Mouse (Mus musculus) kidney, postnatal 36 days (tissue): ENCODE measurements around the gene Gk5.
A peak's percentile ranks its signal among the peaks of the same experiment; 100 is the strongest.
"Not testable (repeated sequence)": the region's sequence is repeated elsewhere in the genome, so short reads cannot be mapped to it uniquely, and the experiment has no call there.

Source experiments
- DNase-seq, 2 experiments: peaks; one replicate each; pipeline ENCODE4 v3.0.0; 2021 to 2022; ENCODE audit warnings: mixed read lengths in 2 of 2

The Gk5 gene

DNA sequence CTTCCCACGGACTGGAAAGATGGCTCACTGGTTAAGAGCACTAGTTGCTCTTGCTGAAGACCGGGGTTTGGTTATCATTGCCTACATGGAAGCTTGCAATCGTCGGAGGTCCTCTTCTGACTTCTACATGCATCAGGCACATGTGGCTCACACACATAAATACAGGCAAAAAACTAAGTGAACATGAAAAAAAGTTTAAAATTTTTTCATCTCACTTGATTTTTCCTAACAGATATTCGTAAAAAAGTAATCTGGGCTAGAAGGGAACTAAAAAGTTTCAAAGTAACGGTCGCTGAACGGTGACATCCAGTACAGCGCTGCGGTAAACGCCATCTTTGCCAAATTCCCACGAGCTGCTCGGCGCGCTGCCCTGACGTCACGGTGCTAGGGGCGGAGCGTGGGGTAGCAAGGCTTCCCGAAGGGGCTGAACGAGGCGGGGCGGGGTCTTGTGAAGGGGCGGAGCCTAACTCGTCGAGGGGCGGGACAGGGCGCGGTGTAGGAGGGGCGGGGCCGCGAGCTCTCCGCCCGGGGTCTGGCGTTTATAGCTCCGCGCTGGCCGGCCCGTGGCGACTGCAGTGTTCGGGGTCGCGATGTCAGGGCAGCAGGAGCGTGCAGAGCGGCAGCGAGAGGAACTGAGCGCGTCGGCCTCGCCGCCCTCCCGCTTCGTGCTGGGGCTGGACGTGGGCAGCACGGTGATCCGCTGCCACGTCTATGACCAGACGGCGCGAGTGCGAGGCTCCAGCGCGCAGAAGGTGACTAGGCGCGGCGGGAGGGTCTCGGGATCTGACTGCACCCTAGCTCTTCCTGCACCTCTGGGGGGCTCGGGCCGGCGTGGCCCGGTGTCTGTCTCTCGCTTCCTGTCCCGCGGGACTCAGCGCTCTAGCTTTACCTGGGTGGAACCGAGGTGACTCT, at the start of gene Gk5:
Gene Gk5, plus strand, starts transcription at position 502 of the 912 bp plus-strand sequence.
- DNase-seq: peak; percentile 96 to 100

DNA sequence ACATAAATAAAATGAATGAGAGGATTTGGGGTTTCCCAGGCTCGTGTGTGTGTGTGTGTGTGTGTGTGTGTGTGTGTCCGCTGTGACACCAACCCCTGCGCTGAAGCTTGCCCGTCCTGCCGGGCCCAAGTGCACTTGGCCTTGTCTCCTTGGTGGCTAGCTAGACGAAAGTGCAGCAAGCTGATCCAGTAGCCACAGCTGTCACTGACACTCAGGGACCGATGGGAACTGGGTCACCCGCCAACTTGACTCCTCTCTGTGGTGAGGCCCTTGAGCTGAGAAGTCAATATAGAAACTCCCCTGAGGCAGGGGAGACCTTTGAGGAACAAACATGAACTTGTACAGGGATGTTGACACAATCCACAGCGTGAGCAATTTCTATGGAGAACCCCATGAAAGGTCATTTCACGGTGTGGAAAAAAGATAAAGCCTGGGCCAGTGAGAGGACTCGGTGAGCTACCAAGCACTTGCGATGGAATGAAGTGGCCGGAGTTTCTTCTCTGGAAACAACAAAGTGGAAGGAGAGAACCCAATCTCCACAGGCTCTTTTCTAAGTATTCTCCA, 40.3 kb upstream of the Gk5 start:
- DNase-seq: no peak

DNA sequence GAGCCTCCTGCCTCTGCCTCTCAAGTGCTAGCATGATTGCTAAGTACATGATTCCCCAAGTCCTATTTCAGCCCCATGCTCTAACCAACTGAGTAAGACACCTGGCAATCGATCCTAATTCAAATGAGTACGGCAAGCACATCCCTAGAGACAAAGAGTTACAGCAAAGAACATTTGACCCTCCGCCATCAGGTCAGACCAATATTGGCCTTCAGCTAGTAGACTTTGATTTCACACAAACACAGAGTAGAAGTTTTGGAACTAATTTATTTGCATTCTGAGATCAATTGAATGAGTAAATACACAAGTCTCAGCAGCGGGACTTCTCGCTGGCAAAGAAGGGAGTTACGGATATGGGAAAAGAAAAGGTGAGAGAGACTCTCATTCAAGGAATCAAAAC, 33.9 kb upstream of the Gk5 start:
- DNase-seq: no peak

DNA sequence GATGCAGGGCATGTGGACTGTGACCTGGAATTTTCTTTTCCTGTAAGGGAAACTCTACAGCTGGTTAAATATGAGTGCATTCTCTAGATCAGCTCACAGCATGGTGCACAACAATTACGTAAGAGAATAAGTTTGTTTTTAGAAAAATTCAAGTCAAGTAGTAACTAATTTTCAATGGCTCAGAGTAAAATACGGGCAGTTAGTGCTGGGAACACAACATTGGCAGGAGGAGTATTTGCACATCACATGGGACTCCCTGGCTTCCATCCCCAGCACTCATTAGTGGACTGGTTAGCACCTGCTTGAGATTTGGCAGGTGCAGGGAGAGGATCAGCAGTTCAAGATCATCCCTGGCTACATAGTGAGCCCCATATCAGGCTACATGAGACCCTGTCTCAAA, 31.5 kb upstream of the Gk5 start:
- DNase-seq: peak; percentile 32 to 46

DNA sequence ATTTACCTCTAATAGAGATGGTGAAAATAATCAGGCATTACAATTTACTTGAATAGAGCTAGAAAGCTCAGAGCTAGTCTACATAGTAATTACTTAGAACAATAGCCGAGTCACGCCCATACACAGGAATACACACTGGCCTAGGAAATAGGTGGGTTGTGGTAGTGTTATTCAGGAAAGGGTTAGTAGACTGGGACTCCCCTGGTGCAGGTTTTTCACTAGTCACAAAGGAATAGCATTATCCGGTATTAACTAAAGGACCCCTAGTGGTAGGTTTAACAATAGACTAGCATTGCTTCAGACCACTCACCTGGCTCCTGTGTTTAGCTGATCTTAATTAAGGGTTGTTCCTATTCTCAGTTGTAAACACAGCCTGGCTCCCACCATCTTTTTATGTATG, 30.7 kb upstream of the Gk5 start:
- DNase-seq: not testable (repeated sequence)

DNA sequence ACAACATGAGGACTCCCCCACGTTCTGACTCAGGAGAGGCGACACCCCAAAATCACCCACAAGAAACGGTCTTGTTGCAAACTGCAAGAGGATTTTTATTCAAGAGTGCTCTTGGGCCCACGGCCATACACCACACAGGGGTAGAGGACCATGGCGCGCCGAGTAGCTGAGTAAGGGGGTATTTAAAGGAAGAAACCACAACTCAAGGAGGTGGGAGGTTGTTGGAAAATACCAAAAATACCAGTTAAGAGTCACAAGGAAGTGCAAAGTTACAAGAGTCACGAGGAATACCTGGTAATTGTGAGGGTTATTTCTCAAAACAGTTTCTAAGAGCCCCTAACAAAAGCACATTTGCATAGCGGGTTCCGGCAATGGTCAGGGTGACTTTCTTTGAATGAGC, 26.5 kb upstream of the Gk5 start:
- not testable (repeated sequence) for DNase-seq

DNA sequence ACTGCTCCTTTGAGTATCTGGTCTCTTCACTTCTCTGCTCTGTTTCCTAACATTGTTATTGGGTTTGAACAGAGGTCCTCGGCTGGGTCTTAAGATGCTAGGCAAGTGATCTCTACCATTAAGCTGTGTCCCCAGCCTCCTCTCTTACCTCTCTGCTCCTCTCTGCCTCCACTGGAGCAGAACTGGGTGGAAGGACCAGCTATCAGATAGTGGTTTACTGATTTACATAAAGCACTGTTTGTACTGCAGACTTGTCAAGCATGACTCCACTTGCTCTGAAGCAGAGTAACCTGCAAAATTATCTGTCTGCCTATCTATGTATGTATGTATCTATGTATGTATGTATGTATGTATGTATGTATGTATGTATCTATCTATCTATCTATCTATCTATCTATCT, 25.9 kb upstream of the Gk5 start:
- peak; percentile 36 to 57 for DNase-seq

DNA sequence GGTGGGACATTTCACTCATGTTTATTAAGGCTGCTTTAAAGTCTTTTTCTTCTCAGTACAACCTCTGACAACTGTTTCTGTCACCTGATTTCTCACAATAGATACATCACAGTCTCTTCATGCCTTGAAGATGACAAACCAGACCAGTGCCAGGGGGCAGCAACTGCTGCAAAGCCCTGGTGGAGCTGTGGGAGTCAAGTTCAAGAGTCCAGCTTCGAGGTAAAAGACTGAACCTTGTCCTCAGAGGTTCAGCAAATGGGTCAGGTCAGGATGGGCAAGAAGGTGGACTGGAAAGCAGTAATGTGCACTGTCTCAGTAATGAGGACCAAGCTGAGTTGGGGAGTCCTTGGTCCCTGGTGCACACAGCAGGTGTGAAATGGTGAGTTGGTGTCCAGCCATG, 24.8 kb upstream of the Gk5 start:
- DNase-seq: peak; percentile 68 to 81

DNA sequence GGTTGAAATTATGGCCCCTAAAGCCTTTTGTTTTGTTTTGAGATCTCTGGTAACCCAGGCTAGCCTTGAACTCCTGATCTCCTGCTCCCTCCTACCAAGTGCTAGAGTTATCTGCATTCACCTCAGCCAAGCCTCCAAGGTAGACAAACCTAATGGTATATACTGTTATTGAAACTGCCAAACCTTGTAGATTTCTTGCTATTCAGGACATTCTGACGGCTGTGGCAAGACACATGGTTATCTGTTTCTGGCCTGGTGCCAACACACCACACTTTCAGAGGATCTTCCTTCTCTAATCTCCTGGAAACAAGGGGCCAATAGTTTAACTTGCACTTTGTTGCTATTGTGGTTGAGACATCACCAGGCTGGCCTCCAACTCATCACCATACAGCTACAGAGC, 24.0 kb upstream of the Gk5 start:
- DNase-seq: peak in 1 of 2 experiments; percentile 26

DNA sequence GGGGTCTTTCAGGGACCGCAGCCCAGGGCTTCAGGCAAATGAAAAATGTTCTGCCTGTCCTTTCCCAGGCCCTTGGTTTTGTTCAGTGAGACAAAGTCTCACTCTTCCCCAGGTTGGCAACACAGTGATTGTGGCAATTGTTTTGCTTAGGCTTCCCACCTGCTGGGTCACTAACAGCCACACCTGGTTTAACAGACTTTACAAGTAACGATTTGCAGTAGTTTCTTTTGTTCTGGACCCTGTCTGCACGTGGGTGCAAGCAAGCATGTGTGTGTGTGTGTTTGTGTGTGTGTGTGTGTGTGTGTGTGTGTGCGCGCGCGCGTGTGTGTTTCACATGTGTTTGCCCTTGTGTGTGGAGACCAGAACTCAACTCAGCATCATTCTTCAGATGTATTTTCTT, 16.3 kb upstream of the Gk5 start:
- DNase-seq: no peak

DNA sequence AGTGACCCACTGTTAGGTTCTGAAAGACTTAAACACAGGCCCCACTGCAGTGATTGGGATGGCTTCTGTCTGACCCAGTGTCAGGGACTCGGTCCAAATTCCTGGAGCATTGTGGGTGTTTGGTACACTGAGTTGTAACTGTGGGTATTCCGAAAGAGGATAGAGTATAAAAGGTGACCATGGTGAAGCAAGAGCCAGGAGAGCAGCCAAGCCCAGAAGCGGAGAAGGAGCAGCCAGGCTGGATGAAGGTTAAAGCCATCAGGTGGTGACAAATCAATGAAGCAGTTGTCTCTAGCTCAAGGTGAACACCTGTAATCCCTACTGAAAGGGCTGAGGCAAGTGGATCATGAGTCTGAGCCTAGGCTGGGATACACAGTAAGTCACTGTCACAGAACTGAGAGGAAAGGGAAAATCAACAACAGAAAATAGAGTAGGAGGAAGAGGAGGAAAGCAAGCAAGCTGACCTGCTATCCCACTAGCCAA, 6.2 kb upstream of the Gk5 start:
- no peak for DNase-seq

DNA sequence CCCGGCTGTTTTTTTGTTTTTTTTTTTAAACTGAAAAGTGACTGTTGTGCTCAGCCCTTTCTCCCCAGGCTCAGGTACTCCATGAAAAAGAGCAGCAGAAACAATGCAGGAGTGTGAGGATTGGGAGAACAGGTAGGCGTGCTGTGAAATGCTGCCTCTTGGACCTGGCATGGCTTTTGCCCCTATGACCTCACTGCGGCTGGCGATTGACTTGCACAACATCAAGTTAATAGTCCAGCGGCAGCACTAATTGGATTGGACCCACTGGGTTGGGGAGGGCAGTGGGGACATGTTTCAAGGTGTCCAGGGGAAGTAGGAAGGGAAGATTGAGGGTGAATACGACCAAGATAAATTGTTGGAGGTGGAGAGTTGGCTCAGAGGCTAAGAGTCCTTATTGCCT, 2.4 kb upstream of the Gk5 start:
- DNase-seq: peak; percentile 30 to 72

DNA sequence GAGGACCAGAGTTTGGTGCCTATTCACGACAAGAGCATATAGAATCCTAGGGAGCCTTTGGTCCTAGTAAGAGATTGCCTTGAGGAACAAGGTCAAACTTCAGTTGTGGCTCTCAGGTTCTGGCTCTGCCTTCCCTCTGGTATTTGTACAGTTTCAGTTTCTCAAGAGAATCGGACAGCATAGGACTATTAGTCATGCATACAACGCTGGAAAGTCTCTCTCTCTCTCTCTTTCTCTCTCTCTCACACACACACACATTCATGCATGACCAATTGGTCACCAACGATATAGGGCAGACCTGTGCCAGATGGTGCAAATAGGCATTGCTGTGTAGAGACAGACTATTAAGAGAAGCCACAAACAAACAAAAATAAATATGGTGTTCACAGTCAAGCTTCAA, 946 bp upstream of the Gk5 start:
- no peak for DNase-seq

DNA sequence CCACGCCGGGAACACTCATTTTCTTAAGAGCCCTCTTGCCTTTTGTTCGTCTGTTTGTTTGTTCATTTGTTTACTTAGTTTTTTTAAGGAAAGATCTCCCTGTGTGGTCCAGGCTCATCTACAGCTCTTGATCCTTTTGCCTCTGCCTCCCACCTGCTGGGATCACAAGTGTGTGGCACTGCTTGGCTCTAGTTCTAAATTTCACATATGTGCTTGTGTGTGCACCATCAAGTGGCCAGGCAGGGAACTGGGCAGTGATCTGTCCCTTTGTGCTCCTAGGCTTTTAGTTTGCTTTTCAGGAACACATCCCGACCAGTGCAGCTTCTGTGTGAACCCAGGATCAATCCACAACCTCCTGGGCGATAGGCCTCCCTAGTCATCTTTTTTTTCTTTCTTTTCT, 8.8 kb downstream of the Gk5 start:
- DNase-seq: peak; percentile 19 to 45

DNA sequence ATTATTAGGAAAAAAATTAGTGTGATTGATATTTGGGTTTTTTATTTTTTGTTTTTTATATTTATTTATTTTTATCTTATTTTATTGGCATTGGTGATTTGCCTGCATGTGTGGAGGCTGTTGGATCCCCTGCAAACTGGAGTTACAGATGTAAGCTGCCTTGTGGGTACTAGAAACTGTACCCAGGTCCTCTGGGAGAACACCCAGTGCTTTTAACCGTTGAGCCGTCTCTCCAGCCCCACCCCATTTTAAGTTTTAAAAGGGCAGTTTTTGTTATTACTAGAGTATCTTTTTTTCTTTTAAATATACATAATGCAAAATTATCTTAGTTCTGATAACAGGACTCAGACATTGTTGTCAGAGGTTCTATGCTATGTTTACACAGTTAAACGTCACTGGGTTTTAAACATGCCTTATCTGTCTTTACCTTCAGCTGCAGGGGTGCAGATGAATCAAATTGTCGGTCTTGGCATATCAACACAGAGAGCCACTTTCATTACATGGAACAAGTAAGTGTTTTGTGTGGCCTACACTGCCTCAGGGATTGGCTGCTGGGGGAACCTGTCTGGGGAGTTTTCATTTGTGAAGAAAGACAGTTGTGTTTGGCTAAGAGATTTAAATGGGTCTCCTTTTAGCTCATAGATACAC, 13.9 kb downstream of the Gk5 start:
- no peak for DNase-seq

DNA sequence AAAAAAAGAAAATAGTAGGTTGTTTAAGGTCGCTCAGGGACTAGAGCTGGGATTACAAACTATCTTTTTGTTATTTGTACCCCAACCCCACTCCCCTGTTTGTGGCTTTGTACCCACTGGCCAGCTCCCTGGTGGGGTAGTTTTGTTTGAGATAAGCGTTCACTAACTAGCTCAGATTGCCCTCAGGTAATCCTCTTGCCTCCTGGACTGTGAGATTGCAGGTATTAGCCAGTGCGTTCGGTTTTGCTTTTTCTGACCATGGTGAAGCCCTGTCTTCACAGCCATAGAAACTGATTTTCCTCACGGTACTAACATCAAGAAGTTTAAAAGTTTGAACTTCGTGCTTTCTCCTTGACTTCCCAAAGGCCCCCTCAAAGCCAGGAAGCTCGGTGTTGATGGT, 15.3 kb downstream of the Gk5 start:
- no peak for DNase-seq

DNA sequence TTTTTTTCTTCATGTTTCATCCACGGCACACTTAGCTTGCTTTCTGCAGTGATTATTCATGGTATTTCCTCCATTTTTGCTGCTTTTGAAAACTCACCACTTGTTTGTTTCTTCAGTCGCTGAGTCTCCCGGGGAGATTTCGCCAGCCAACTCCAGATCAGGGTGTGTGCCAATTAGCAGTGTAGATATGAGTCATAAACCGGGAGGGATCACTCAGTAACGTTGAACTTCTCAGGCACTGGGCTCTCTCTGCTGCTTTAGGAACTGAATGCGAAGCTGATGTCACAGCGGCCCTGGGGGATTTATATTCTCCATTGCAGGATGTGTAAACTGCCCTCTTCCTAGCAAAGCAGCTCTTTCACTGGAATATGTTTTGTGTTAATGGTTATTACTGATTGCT, 15.8 kb downstream of the Gk5 start:
- peak; percentile 13 to 21 for DNase-seq

DNA sequence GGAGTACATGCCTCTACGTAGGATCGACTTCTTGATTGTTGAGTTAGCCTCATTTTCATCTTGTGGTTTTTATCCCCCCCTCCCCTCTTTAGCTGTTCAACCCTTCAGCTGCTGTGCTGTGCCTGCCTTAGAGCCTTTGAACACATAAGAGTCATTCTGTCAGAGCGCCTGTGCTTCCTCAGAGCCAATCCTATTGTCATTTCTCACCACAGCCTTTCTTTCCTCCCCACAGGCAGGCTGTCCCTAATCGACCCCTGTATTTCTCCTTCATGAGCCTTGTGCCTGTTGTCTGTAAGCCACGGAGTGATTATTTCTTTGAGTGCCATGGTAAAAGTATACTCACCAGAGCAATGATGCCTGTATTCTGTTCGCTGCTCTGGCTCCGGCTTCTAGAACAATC, 16.3 kb downstream of the Gk5 start:
- no peak for DNase-seq

DNA sequence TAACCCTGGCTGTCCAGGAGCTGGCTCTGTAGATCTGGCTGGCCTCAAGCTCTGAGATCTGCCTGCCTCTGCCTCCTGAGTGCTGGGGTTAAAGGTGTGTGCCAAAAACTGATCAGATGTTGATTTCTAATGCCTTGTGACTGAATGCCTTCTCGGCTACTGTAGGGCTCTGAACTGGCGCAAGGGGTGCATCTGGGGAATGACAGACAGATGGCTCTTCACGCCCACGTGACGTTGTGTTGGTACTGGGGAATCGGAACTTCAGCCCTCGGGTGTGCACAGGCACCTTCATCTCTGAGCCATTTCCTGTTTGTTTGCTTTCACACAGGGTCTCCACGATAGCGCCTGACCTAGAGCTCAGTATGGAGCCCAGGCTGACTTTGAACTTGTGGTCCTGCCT, 19.8 kb downstream of the Gk5 start:
- no peak for DNase-seq

DNA sequence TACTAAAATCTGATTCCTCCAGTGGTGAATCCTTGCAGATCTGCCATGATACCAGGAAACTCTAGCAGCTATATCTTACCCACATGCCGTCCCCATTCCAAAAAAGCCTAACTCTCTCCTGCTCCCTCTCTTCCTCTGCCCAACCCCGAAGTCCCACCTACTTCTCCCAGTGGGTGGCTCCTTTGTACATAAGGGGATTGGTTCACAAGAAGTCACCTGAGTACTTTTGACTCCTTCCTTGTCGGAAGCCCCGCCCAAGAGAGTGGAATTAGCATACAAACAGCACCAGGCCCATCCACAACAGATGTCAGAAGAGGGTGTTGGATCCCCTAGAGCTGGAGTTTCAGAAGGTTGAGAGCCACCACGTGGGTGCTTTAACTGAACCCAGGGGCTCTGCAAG, 20.7 kb downstream of the Gk5 start:
- no peak for DNase-seq

DNA sequence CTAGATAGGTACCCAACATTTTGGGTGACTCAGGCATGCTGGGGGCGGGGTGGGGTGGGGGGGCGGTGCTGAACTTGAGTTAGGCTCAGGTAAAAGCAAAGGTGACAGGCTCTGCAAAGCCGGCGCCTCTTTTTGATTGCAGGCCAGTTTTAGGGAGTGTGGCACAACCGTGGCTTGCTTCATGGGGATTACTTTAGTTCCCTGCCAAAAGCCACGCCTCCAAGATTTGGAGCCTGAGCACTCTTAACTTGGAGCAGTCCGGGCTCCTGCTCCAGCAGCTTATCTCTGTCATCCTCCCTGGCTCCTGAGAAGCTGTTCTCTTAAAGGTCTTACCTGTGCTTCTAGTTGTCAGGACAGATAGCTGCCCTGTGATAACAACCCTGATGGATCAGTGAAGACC, 21.8 kb downstream of the Gk5 start:
- DNase-seq: no peak

DNA sequence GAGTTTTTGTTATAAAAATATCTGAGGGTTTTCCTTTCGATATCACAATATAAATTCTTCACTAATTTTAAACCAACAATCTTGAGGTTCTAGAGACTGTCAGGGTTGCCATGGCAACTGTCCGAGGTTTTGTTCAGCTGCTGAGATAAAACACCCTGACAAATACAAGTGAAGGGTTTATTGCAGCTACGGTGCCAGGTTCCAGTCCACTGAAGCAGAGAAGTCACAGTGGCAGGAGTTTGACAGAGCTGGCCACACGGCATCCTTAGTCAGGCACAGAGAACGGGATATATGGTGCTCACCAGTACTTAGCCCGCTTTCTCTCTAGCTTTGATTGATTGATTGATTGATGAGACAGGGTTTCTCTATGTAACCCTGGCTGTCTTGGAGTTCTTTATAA, 23.3 kb downstream of the Gk5 start:
- DNase-seq: no peak

DNA sequence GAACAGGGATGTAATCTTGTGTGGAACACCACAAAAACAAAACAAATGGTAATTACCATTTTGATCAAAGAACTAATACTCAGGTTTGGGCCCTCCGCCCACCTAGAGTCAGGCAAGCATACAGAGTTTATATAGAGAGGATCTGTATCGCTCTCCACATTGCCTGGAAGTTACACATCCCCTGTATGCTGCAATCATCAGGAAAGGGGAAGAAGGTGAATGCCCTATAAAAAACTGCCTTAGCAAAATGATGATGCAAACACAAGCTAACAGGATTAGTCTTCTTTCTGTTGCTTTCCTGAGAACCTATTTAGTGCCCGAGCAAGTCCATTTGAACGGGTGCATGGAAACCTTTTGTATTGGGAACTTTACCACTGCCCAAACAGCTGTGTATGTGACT, 24.5 kb downstream of the Gk5 start:
- DNase-seq: no peak

DNA sequence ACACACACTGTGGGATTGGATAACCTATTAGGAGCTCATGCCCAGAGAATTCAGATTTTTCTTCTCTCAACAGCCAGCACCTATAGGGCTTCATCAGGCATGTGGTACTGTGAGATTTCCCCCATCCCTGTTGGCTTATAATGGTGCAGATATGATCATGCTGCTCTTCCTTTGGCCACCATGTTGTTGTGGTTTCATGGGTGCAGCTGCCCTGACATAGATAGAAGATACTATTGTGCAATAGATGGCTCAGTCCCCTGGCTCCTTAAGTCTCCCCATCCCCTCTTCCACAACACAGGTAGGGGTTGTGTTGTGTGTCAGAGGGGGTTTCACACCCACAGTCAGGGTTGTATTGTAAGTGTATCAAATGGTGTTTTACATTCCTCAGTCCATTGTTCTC, 25.7 kb downstream of the Gk5 start:
- no peak for DNase-seq
